Mouse (Mus musculus): Measurements from ENCODE around the gene Iqsec1. TPM values are rescaled to one million over a fixed set of nuclear protein-coding genes. Genes with fewer than 3 reads are reported as not detected.

Gene Iqsec1
- polyA plus RNA-seq, 1 experiment from 2014 or later: 29.5 TPM

DNA sequence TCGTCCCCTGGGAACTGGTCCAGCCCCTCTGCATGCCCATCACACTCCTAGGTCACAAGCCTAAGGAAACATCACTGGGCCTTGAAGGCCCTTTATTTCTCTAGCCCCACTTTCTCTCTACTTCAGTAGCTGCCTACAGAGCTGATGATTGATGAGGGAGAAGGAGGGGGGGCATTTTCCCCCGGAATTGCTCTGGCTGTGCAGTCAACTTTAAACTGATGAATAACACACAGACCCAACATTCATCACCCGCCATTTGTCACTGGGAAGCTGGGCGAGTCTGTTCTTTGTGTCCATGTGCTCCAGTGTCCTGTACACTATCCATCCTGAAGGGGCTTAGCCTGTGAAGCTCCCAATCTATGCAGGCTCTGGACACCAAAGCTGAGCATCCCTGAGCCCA lies 165.2 kb downstream of the Iqsec1 start:
- H3K27me3 ChIP-seq (ENCODE audit: control insufficient read depth, insufficient read depth, low read length): no peaks in the 10 kb centered on the region
- no peaks in the 10 kb centered on the region for H3K36me3 ChIP-seq (ENCODE audit: control insufficient read depth, insufficient read depth, low read length)
- WGBS: 52% methylated on average over 4 of the region's 4 CpGs
- DNase-seq (no peak), ATAC-seq (ENCODE audit: low FRiP score, low TSS enrichment) (no peak)
- H3K4me3 ChIP-seq (replicated peaks; ENCODE audit: low read depth, low read length): no peak overlapping the region
- H3K4me1 ChIP-seq (ENCODE audit: control insufficient read depth, insufficient read depth, low read length): no peaks in the 10 kb centered on the region
- no peak overlapping the region for H3K27ac ChIP-seq (replicated peaks; ENCODE audit: low read depth, low read length)
- no peak overlapping the region for H3K4me2 ChIP-seq (ENCODE audit: low read length)
- H3K9ac ChIP-seq (replicated peaks; ENCODE audit: low read length): no peak overlapping the region
- no peaks in the 10 kb centered on the region for H3K9me3 ChIP-seq (ENCODE audit: control insufficient read depth, low read length)

- no peak overlapping the region for H3K27ac ChIP-seq (replicated peaks; ENCODE audit: low read depth, low read length)
- no peak overlapping the region for H3K4me3 ChIP-seq (replicated peaks; ENCODE audit: low read depth, low read length)
- H3K36me3 ChIP-seq (ENCODE audit: control insufficient read depth, insufficient read depth, low read length): no peaks in the 10 kb centered on the region
- H3K4me2 ChIP-seq (ENCODE audit: low read length): no peak overlapping the region
- H3K9ac ChIP-seq (replicated peaks; ENCODE audit: low read length): no peak overlapping the region
- WGBS: 36% methylated on average over 4 of the region's 4 CpGs
- ATAC-seq (ENCODE audit: low FRiP score, low TSS enrichment) (no peak), DNase-seq (no peak)
- no peaks in the 10 kb centered on the region for H3K27me3 ChIP-seq (ENCODE audit: control insufficient read depth, insufficient read depth, low read length)
- H3K9me3 ChIP-seq (ENCODE audit: control insufficient read depth, low read length): no peaks in the 10 kb centered on the region
- H3K4me1 ChIP-seq (ENCODE audit: control insufficient read depth, insufficient read depth, low read length): no peaks in the 10 kb centered on the region
Measured at GRCm38 (mm10) chr6:90821916-90822602, 166.4 kb downstream of the Iqsec1 start.

GRCm38 (mm10) chr6:90819880-90820279 lies 168.6 kb downstream of the Iqsec1 start:
- DNase-seq: peak; percentile 58
- ATAC-seq (ENCODE audit: low FRiP score, low TSS enrichment): no peak
- WGBS: 54% methylated on average over 2 of the region's 2 CpGs
- Histone ChIP-seq H3K27ac (replicated peaks; ENCODE audit: low read depth, low read length) (no peak overlapping the region), H3K9me3 (ENCODE audit: control insufficient read depth, low read length) (no peaks in the 10 kb centered on the region), H3K9ac (replicated peaks; ENCODE audit: low read length) (no peak overlapping the region), H3K4me1 (ENCODE audit: control insufficient read depth, insufficient read depth, low read length) (no peaks in the 10 kb centered on the region), H3K27me3 (ENCODE audit: control insufficient read depth, insufficient read depth, low read length) (no peaks in the 10 kb centered on the region), H3K36me3 (ENCODE audit: control insufficient read depth, insufficient read depth, low read length) (no peaks in the 10 kb centered on the region), H3K4me3 (replicated peaks; ENCODE audit: low read depth, low read length) (no peak overlapping the region), H3K4me2 (ENCODE audit: low read length) (no peak overlapping the region)

- WGBS: 0% methylated on average over 1 of the region's 4 CpGs
- ATAC-seq (ENCODE audit: low FRiP score, low TSS enrichment) (no peak), DNase-seq (peak; percentile 89)
- Histone ChIP-seq H3K36me3 (ENCODE audit: control insufficient read depth, insufficient read depth, low read length) (no peaks in the 10 kb centered on the region), H3K9ac (replicated peaks; ENCODE audit: low read length) (no peak overlapping the region), H3K4me3 (replicated peaks; ENCODE audit: low read depth, low read length) (no peak overlapping the region), H3K27ac (replicated peaks; ENCODE audit: low read depth, low read length) (no peak overlapping the region), H3K27me3 (ENCODE audit: control insufficient read depth, insufficient read depth, low read length) (no peaks in the 10 kb centered on the region), H3K9me3 (ENCODE audit: control insufficient read depth, low read length) (no peaks in the 10 kb centered on the region), H3K4me1 (ENCODE audit: control insufficient read depth, insufficient read depth, low read length) (no peaks in the 10 kb centered on the region), H3K4me2 (ENCODE audit: low read length) (no peak overlapping the region)
Measured at GRCm38 (mm10) chr6:90818956-90819355, 169.5 kb downstream of the Iqsec1 start.

- no peaks in the 10 kb centered on the region for H3K4me1 ChIP-seq (ENCODE audit: control insufficient read depth, insufficient read depth, low read length)
- H3K4me3 ChIP-seq (replicated peaks; ENCODE audit: low read depth, low read length): no peak overlapping the region
- DNase-seq: no peak
- no peaks in the 10 kb centered on the region for H3K36me3 ChIP-seq (ENCODE audit: control insufficient read depth, insufficient read depth, low read length)
- 73% methylated on average over 3 of the region's 3 CpGs for WGBS
- no peak overlapping the region for H3K4me2 ChIP-seq (ENCODE audit: low read length)
- ATAC-seq (ENCODE audit: low FRiP score, low TSS enrichment): no peak
- no peaks in the 10 kb centered on the region for H3K27me3 ChIP-seq (ENCODE audit: control insufficient read depth, insufficient read depth, low read length)
- H3K9me3 ChIP-seq (ENCODE audit: control insufficient read depth, low read length): no peaks in the 10 kb centered on the region
- H3K9ac ChIP-seq (replicated peaks; ENCODE audit: low read length): no peak overlapping the region
- no peak overlapping the region for H3K27ac ChIP-seq (replicated peaks; ENCODE audit: low read depth, low read length)
Measured at GRCm38 (mm10) chr6:90816551-90816950, 171.9 kb downstream of the Iqsec1 start.

DNA sequence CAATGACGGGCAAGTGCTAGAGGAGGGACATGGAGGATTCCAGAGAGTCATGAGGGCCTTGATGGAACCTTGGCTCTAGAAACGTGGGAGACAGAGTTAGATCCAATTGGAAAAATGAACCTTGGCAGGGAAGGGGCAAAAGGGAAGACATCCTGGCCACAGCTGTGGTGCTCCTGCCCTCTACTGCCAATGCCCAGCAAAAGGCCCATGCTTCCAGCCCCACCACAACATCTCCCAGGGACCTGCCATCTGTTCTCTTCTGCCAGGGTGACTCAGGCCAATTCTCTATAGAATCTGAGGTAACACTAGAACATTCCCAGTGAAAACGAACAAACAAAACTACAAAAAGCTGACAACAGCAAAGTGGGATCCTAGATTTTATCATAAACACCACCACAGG lies 173.1 kb downstream of the Iqsec1 start:
- no peak overlapping the region for H3K4me3 ChIP-seq (replicated peaks; ENCODE audit: low read depth, low read length)
- H3K4me2 ChIP-seq (ENCODE audit: low read length): no peak overlapping the region
- WGBS: 75% methylated on average over 3 of the region's 3 CpGs
- H3K36me3 ChIP-seq (ENCODE audit: control insufficient read depth, insufficient read depth, low read length): no peaks in the 10 kb centered on the region
- no peak overlapping the region for H3K27ac ChIP-seq (replicated peaks; ENCODE audit: low read depth, low read length)
- no peaks in the 10 kb centered on the region for H3K9me3 ChIP-seq (ENCODE audit: control insufficient read depth, low read length)
- no peak for DNase-seq
- peaks cover 8% of the 10 kb centered on the region; the same call in 1 of the 2 replicates for H3K4me1 ChIP-seq (ENCODE audit: control insufficient read depth, insufficient read depth, low read length)
- no peak overlapping the region for H3K9ac ChIP-seq (replicated peaks; ENCODE audit: low read length)
- ATAC-seq (ENCODE audit: low FRiP score, low TSS enrichment): no peak
- H3K27me3 ChIP-seq (ENCODE audit: control insufficient read depth, insufficient read depth, low read length): no peaks in the 10 kb centered on the region

DNA sequence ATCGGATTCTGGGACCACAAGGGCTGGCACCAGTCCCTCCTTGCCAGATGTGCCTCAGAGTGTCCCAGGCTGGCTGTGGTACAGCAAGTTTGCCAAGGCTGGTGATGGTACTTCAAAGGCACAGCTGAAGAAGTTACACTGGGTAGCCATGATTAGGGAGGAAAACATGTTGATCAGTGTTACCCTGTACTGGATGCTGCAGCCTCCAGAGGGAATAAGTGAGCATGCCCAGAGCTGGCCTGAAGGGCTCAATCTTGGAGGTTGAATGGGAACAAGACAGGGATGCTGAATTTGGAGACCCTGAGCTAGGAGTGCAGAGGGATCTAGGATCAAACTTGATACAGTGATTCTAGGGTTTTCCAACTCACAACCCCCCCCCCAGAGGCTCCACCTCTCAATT lies 175.0 kb downstream of the Iqsec1 start:
- H3K9ac ChIP-seq (replicated peaks; ENCODE audit: low read length): no peak overlapping the region
- peaks cover 25% of the 10 kb centered on the region for H3K4me1 ChIP-seq (ENCODE audit: control insufficient read depth, insufficient read depth, low read length)

GRCm38 (mm10) chr6:90812584-90812983 lies 175.9 kb downstream of the Iqsec1 start:
- DNase-seq: no peak
- Histone ChIP-seq H3K9me3 (ENCODE audit: control insufficient read depth, low read length) (no peaks in the 10 kb centered on the region), H3K4me1 (ENCODE audit: control insufficient read depth, insufficient read depth, low read length) (peaks cover 34% of the 10 kb centered on the region), H3K4me2 (ENCODE audit: low read length) (no peak overlapping the region), H3K27ac (replicated peaks; ENCODE audit: low read depth, low read length) (no peak overlapping the region), H3K36me3 (ENCODE audit: control insufficient read depth, insufficient read depth, low read length) (no peaks in the 10 kb centered on the region), H3K4me3 (replicated peaks; ENCODE audit: low read depth, low read length) (no peak overlapping the region), H3K9ac (replicated peaks; ENCODE audit: low read length) (no peak overlapping the region), H3K27me3 (ENCODE audit: control insufficient read depth, insufficient read depth, low read length) (no peaks in the 10 kb centered on the region)
- ATAC-seq (ENCODE audit: low FRiP score, low TSS enrichment): no peak
- 88% methylated on average over 8 of the region's 8 CpGs for WGBS

More for the DNA sequence above, 175.0 kb downstream of the Iqsec1 start:
- Histone ChIP-seq H3K4me2 (ENCODE audit: low read length) (no peak overlapping the region), H3K36me3 (ENCODE audit: control insufficient read depth, insufficient read depth, low read length) (no peaks in the 10 kb centered on the region), H3K27me3 (ENCODE audit: control insufficient read depth, insufficient read depth, low read length) (no peaks in the 10 kb centered on the region), H3K27ac (replicated peaks; ENCODE audit: low read depth, low read length) (no peak overlapping the region), H3K4me3 (replicated peaks; ENCODE audit: low read depth, low read length) (no peak overlapping the region), H3K9me3 (ENCODE audit: control insufficient read depth, low read length) (no peaks in the 10 kb centered on the region)
- 86% methylated on average over 1 of the region's 1 CpGs for WGBS
- DNase-seq (no peak), ATAC-seq (ENCODE audit: low FRiP score, low TSS enrichment) (no peak)

DNA sequence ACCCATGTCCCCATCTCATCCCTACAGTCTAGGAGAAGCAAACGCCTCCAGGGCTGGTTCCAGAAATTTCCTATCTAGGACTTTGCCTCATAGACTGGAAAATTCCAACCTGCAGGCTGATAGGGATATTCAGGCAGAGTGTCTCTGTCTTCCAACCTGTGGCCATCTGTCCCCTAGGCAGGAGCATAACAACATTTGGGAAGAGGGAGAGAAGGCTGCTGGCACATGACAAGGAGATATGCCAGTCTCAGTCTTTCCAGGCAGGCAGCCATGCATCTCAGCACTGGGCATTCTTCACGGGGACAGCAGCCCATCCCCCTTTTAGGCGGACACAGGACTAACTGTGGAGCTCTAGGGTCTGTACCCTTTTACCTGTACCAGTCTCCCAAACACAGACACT lies 176.4 kb downstream of the Iqsec1 start:
- DNase-seq (no peak), ATAC-seq (ENCODE audit: low FRiP score, low TSS enrichment) (no peak)
- Histone ChIP-seq H3K9ac (replicated peaks; ENCODE audit: low read length) (no peak overlapping the region), H3K4me2 (ENCODE audit: low read length) (no peak overlapping the region), H3K9me3 (ENCODE audit: control insufficient read depth, low read length) (no peaks in the 10 kb centered on the region), H3K36me3 (ENCODE audit: control insufficient read depth, insufficient read depth, low read length) (no peaks in the 10 kb centered on the region), H3K4me3 (replicated peaks; ENCODE audit: low read depth, low read length) (no peak overlapping the region), H3K4me1 (ENCODE audit: control insufficient read depth, insufficient read depth, low read length) (peaks cover 39% of the 10 kb centered on the region), H3K27me3 (ENCODE audit: control insufficient read depth, insufficient read depth, low read length) (no peaks in the 10 kb centered on the region), H3K27ac (replicated peaks; ENCODE audit: low read depth, low read length) (no peak overlapping the region)
- 54% methylated on average over 3 of the region's 3 CpGs for WGBS

Measured in midbrain, embryonic 14.5 days (tissue).